Mouse (Mus musculus) embryonic facial prominence, embryonic 14.5 days (tissue): Measurements from ENCODE around the gene Slc39a3. TPM values are rescaled to one million over a fixed set of nuclear protein-coding genes. Genes with fewer than 3 reads are reported as not detected.

Experiments
- ATAC-seq: fragments of 200-750 bp; cut with Nextera tagmentation; 2 replicates; pipeline ENCODE4 v1.8.0; 2017; ENCODE audit warnings: low read depth, moderate number of reproducible peaks, moderate TSS enrichment
- DNase-seq: peaks from one replicate; pipeline ENCODE4 v3.0.0-alpha.2; 2015; ENCODE audit warnings: low spot score
- H3K27ac ChIP-seq: fragments of 300-500 bp; sonication (generic); replicated peaks from 2 replicates; pipeline ENCODE4 v1.5.1; 2014; ENCODE audit warnings: low read depth, mild to moderate bottlenecking, low read length, moderate library complexity
- H3K27me3 ChIP-seq: fragments of 300-500 bp; sonication (generic); replicated peaks from 2 replicates; pipeline ENCODE4 v1.6.1; 2014; ENCODE audit warnings: low read length; ENCODE audit not compliant: control insufficient read depth, insufficient read depth
- H3K36me3 ChIP-seq: fragments of 300-500 bp; sonication (generic); 2 replicates; pipeline ENCODE4 v1.6.1; 2014; ENCODE audit warnings: low read length, mixed read lengths; ENCODE audit not compliant: control insufficient read depth, insufficient read depth
- H3K4me1 ChIP-seq: fragments of 300-500 bp; sonication (generic); 2 replicates; pipeline ENCODE4 v1.6.1; 2014; ENCODE audit warnings: antibody characterized with exemption, low read length; ENCODE audit not compliant: control insufficient read depth, insufficient read depth
- H3K4me2 ChIP-seq: fragments of 300-500 bp; sonication (generic); 2 replicates; pipeline ENCODE4 v1.6.1; 2014; ENCODE audit warnings: low read depth, mild to moderate bottlenecking, low read length, moderate library complexity, mixed read lengths
- H3K4me3 ChIP-seq: fragments of 300-500 bp; sonication (generic); 2 replicates; pipeline ENCODE4 v1.5.1; 2014; ENCODE audit warnings: low read depth, mild to moderate bottlenecking, low read length
- H3K9ac ChIP-seq: fragments of 300-500 bp; sonication (generic); 2 replicates; pipeline ENCODE4 v1.6.1; 2014; ENCODE audit warnings: low read depth, mild to moderate bottlenecking, low read length, moderate library complexity, mixed read lengths
- H3K9me3 ChIP-seq: fragments of 300-500 bp; sonication (generic); 2 replicates; pipeline ENCODE4 v1.6.1; 2016; ENCODE audit warnings: low read length; ENCODE audit not compliant: control insufficient read depth
- WGBS: fragments of 180-500 bp; shearing (Covaris S2); extraction: QIAGEN DNeasy Blood & Tissue Kit; methylation state at CpG from one replicate; pipeline ENCODE4 v1.1.7; 2014; 5-methylcytosine and 5-hydroxymethylcytosine counted together
- polyA plus RNA-seq: library from polyadenylated mRNA; unstranded; fragments of >200 nt; fragmentation: Nextera tagmentation; extraction: Ambion mirVana; gene quantifications from 2 replicates; pipeline ENCODE4 v1.2.1, GENCODE M21; 2014

Gene Slc39a3
- polyA plus RNA-seq, 1 experiment from 2014 or later = 11.9 TPM

DNA sequence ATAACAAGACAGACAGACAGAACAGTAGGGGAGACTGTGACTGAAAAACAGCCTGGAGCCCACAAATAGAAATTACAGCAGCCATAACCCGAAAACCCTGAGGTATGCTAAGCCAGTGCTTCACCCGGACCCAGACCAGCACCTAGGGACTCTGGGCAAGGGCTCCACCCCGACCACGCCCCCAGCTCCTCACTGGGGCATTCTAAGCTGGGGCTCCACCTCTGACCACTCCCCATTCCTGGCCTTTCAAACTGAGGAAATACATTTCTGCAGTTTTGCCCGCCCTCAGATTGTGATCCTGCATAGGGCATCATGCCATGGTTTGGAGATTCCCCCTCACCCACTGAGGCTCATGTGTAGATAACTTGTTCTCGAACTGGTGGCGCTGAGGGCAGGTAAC is 30.0 kb downstream of the Slc39a3 start:
- no peak overlapping the region for H3K9ac ChIP-seq
- no peak overlapping the region for H3K4me3 ChIP-seq
- H3K36me3 ChIP-seq = no peaks in the 10 kb centered on the region
- H3K4me1 ChIP-seq = no peaks in the 10 kb centered on the region
- H3K4me2 ChIP-seq = no peak overlapping the region
- H3K9me3 ChIP-seq = no peaks in the 10 kb centered on the region
- H3K27ac ChIP-seq = no peak overlapping the region
- ATAC-seq (no peak), DNase-seq (no peak)
- no peaks in the 10 kb centered on the region for H3K27me3 ChIP-seq
- 28% methylated on average over 7 of the region's 7 CpGs for WGBS

DNA sequence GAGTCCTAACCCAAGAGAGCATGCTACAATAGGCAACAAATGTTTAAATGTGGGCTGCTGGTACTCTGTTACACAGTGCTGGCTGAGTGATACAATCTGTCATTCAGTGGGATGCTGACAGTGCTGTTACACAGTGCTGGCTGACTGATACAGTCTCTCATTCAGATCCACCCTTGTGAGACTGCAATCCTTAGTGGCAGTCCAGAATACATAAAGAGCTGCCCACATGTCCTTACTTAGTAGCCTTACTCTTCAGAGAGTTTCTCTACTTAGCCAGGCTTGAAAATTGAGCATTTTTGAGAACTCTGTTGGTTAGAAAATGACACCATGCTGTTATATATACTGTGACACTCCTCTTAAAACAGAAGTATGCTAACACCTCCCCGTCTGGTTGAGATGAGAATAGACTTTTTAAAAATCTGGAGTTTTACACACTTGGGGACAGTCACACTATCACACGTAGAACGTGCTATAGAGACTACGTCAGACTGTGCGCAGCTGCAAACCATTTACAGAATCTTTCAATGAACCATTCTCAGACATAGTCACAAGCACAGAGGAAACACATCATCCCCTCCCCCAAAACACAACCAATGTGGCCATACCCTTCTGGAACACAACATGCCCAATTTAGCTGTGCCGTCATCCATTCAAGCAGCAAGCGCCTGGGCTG is 31.1 kb downstream of the Slc39a3 start:
- WGBS = 82% methylated on average over 7 of the region's 7 CpGs
- DNase-seq (no peak), ATAC-seq (no peak)
- Histone ChIP-seq H3K9me3 (no peaks in the 10 kb centered on the region), H3K4me2 (no peak overlapping the region), H3K4me1 (no peaks in the 10 kb centered on the region), H3K9ac (no peak overlapping the region), H3K36me3 (no peaks in the 10 kb centered on the region), H3K27ac (no peak overlapping the region), H3K4me3 (no peak overlapping the region), H3K27me3 (no peaks in the 10 kb centered on the region)

- Histone ChIP-seq H3K9me3 (no peaks in the 10 kb centered on the region), H3K4me2 (no peak overlapping the region), H3K27ac (no peak overlapping the region), H3K9ac (no peak overlapping the region), H3K27me3 (peaks cover 13% of the 10 kb centered on the region), H3K4me3 (no peak overlapping the region), H3K4me1 (peaks cover 6% of the 10 kb centered on the region), H3K36me3 (no peaks in the 10 kb centered on the region)
- DNase-seq (no peak), ATAC-seq (no peak)
- 61% methylated on average over 10 of the region's 10 CpGs for WGBS
These were observed 36.1 kb downstream of the Slc39a3 start for GRCm38 (mm10) chr10:81001161-81001560.

DNA sequence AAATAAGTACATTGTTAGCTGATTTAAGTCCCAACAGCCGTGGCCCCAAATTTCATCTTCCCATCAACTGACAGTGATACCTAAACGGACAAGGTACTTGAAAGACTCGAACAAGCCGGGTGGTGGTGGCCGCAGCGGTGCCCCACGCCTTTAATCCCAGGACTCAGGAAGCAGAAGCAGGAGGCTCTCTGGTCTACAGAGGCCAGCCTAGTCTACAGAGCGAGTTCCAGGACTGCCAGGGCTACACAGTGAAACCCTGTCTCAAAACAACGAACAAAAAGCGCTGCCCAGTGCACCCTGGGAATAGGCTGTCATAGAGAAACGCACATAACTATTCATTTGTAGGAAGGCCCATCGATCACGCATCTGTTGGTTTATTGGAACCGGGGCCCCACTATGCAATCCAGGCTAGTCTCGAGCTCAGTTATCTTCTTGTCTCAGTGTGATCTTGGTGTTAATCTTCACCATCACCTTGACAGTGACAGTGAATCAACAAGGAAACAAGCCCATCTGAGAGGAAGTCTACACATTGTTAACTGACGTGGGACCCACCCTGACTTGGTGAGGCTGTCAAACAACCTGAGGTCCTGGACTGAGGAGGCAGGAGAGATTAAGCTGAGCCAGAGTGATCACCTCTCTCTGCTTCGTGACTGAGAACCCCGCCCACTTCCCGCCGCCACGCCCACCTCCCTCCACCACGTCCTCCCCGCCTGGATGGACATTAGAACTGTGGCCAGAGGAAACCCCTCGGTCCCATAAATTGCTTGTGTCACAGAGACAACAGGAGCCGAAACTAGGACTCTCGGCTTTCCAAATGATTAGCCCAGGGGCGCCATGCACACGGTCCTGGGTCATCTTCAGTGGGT is 36.8 kb downstream of the Slc39a3 start:
- Histone ChIP-seq H3K4me1 (peaks cover 6% of the 10 kb centered on the region), H3K4me3 (no peak overlapping the region), H3K4me2 (no peak overlapping the region), H3K36me3 (no peaks in the 10 kb centered on the region), H3K27ac (no peak overlapping the region), H3K27me3 (peaks cover 13% of the 10 kb centered on the region), H3K9ac (no peak overlapping the region), H3K9me3 (no peaks in the 10 kb centered on the region)
- ATAC-seq (no peak), DNase-seq (no peak)
- WGBS = 45% methylated on average over 28 of the region's 28 CpGs

DNA sequence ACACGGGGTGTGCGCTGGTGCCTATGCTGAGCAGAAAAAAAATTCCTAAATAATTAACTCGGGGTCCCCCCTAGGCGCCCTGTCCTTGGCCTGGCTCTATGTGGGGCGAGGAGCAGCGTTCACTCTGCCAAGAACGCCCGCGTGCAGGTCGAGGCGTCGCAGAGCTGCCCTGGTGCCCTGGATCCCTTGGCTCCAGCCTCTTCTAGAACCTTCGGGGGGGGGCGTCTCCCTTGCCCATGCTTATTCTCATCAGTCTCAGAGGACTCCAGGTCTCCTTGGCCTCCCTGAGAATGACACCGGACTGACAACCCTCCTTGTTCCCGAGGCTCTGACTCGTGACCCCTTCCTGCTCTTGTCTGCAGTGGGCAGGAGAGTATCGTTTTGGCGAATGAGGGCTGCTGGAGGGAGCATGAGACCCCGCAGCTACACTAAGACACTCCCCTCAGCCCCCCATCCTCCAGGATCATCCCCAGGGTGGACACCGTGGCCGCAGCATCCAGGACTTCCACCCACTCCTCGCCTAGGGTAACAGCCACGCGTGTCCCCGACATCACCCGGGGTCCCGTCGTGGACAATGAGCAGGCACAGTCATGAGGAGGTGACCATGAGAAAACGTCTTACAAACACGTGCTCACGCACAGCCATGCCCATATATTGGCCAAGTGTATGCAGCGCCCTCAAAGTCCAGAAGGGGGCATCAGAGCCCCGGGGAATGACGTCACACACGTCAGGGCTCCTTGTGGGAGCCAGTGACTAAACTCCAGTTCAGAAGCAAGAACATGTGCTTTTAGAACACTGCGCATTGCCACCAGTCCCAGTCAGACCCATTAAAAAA is 37.6 kb downstream of the Slc39a3 start:
- Histone ChIP-seq H3K27ac (no peak overlapping the region), H3K9ac (no peak overlapping the region), H3K27me3 (peaks cover 13% of the 10 kb centered on the region), H3K36me3 (no peaks in the 10 kb centered on the region), H3K4me3 (0 out of 2 replicates have a peak overlapping the region, but pooled peaks have one; percentile 10), H3K4me1 (peaks cover 6% of the 10 kb centered on the region), H3K4me2 (peak overlapping the region; percentile 41), H3K9me3 (no peaks in the 10 kb centered on the region)
- peak; percentile 73 for ATAC-seq
- 32% methylated on average over 28 of the region's 37 CpGs for WGBS
- DNase-seq = peak; percentile 72

DNA sequence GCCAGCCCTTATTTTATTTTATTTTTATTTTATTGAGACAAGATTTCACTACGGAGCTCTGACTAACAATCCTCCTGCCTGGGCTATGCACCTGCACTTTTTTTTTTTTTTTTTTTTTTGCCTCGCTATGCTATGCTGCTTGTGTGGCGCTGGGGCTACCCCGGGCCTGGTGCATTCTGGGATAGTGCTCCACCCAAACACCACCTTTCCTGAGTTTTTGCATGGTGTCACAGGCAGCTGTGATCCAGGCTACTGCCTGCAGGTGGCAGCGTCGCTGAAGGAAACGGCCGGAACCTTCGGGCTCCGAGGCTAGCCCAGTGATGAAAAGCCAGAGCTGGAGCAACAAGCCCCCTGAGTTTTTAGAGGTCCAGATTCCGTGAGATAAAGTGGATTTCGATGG is 38.4 kb downstream of the Slc39a3 start:
- DNase-seq = peak; percentile 63
- Histone ChIP-seq H3K4me2 (no peak overlapping the region), H3K36me3 (no peaks in the 10 kb centered on the region), H3K27ac (no peak overlapping the region), H3K27me3 (peaks cover 13% of the 10 kb centered on the region), H3K4me3 (no peak overlapping the region), H3K9ac (no peak overlapping the region), H3K9me3 (no peaks in the 10 kb centered on the region), H3K4me1 (peaks cover 6% of the 10 kb centered on the region)
- ATAC-seq = peak; percentile 46; the same call in 1 of the 2 replicates
- 13% methylated on average over 12 of the region's 12 CpGs for WGBS

GRCm38 (mm10) chr10:80998021-80998420 is 39.2 kb downstream of the Slc39a3 start:
- no peak overlapping the region for H3K27ac ChIP-seq
- no peak for ATAC-seq
- H3K9me3 ChIP-seq = no peaks in the 10 kb centered on the region
- peaks cover 13% of the 10 kb centered on the region for H3K27me3 ChIP-seq
- no peak overlapping the region; the same call in 1 of the 2 replicates for H3K9ac ChIP-seq
- DNase-seq = no peak
- H3K36me3 ChIP-seq = no peaks in the 10 kb centered on the region
- 43% methylated on average over 14 of the region's 14 CpGs for WGBS
- H3K4me3 ChIP-seq = no peak overlapping the region
- peaks cover 6% of the 10 kb centered on the region for H3K4me1 ChIP-seq
- no peak overlapping the region for H3K4me2 ChIP-seq

DNA sequence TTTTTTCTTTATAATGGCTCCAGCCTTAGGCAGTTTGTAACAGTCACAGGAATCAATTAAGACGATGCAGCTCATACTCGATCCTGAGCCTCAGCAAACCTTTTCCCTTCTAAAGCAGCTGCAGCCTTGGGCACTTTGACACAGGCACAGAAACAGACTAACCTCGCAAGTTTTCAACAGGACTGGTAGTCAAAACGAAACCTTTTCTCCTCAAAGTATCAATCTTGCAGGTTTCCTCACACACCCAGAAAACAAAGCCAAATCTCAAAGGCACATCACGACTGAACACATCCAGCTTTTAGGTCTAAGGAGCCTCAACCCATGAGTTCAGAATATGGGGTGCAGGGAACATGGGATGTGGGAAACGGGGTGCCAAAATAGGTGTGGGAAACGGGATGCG is 39.9 kb downstream of the Slc39a3 start:
- H3K4me3 ChIP-seq = no peak overlapping the region
- DNase-seq = no peak
- peaks cover 13% of the 10 kb centered on the region for H3K27me3 ChIP-seq
- H3K27ac ChIP-seq = no peak overlapping the region
- WGBS = 74% methylated on average over 8 of the region's 8 CpGs
- no peak for ATAC-seq
- H3K9me3 ChIP-seq = no peaks in the 10 kb centered on the region
- no peak overlapping the region for H3K4me2 ChIP-seq
- peaks cover 6% of the 10 kb centered on the region for H3K4me1 ChIP-seq
- no peaks in the 10 kb centered on the region for H3K36me3 ChIP-seq
- no peak overlapping the region for H3K9ac ChIP-seq
